Mouse (Mus musculus) adrenal gland, adult 2 months (tissue): ENCODE results near the gene 8030411F24Rik. TPM values are rescaled to one million over a fixed set of nuclear protein-coding genes. Genes with fewer than 3 reads are reported as not detected.

Source experiments
- polyA plus RNA-seq: library from polyadenylated mRNA; depleted of rRNA; stranded (reverse); fragments of >200 nt; gene quantifications from 2 replicates; pipeline ENCODE4 v1.2.3, GENCODE M21; 2012; rRNA removed
- total RNA-seq, 2 experiments: library from RNA; stranded (reverse); gene quantifications; 2 replicates each; pipeline ENCODE4 v1.2.3; 2021

The 8030411F24Rik gene
- total and polyA plus RNA-seq, 3 experiments = not detected

Other genes with a start within 250 kb of the 8030411F24Rik start
- gene Nxt1, start 109.4 kb upstream of the 8030411F24Rik start, total RNA-seq = 10 to 100 TPM; 15.8 to 20.6 TPM
- 10.9 and 11.1 TPM in 2 replicates for gene Nxt1, start 109.4 kb upstream of the 8030411F24Rik start, polyA plus RNA-seq
- 10 to 100 TPM; 26.8 to 31.7 TPM for gene Gzf1, start 101.0 kb upstream of the 8030411F24Rik start, total RNA-seq
- gene Gzf1, start 101.0 kb upstream of the 8030411F24Rik start, polyA plus RNA-seq = 7.7 and 10.5 TPM in 2 replicates
- 1 to 10 TPM; 4.8 to 5.1 TPM for gene Napb, start 49.5 kb upstream of the 8030411F24Rik start, total RNA-seq
- 0.49 and 0.61 TPM in 2 replicates for gene Napb, start 49.5 kb upstream of the 8030411F24Rik start, polyA plus RNA-seq
- gene Cstl1, start 31.7 kb upstream of the 8030411F24Rik start, total RNA-seq = under 1 TPM in 1 of 2 experiments, not detected in 1; 0.62 TPM
- gene Cstl1, start 31.7 kb upstream of the 8030411F24Rik start, polyA plus RNA-seq = not detected in 2 replicates
- not detected for gene Cst11, start 10.5 kb upstream of the 8030411F24Rik start, total RNA-seq
- gene Cst11, start 10.5 kb upstream of the 8030411F24Rik start, polyA plus RNA-seq = not detected in 2 replicates
- gene Cst12, start 7.4 kb downstream of the 8030411F24Rik start, total RNA-seq = not detected
- gene Cst12, start 7.4 kb downstream of the 8030411F24Rik start, polyA plus RNA-seq = not detected in 2 replicates
- gene Cst8, start 16.8 kb downstream of the 8030411F24Rik start, total RNA-seq = 10 to 100 TPM in 1 of 2 experiments, 1 to 10 TPM in 1; 7.7 to 81.2 TPM
- gene Cst8, start 16.8 kb downstream of the 8030411F24Rik start, polyA plus RNA-seq = 1.7 and 2.1 TPM in 2 replicates
- not detected for gene Cst13, start 38.1 kb downstream of the 8030411F24Rik start, total RNA-seq
- gene Cst13, start 38.1 kb downstream of the 8030411F24Rik start, polyA plus RNA-seq = not detected in 2 replicates
- not detected for gene Cst9, start 53.1 kb downstream of the 8030411F24Rik start, total RNA-seq
- not detected in 2 replicates for gene Cst9, start 53.1 kb downstream of the 8030411F24Rik start, polyA plus RNA-seq
- gene 9230104L09Rik, start 83.0 kb downstream of the 8030411F24Rik start, total RNA-seq = 1 to 10 TPM in 1 of 2 experiments, not detected in 1; 1.7 TPM
- 0.19 TPM in 1 of 2 replicates, not detected in the other for gene 9230104L09Rik, start 83.0 kb downstream of the 8030411F24Rik start, polyA plus RNA-seq
- 1,000 to 10,000 TPM in 1 of 2 experiments, 100 to 1,000 TPM in 1; 994 to 1,003 TPM for gene Cst3, start 93.7 kb downstream of the 8030411F24Rik start, total RNA-seq
- gene Cst3, start 93.7 kb downstream of the 8030411F24Rik start, polyA plus RNA-seq = 1,344 and 1,354 TPM in 2 replicates
- gene Gm1330, start 221.2 kb downstream of the 8030411F24Rik start, total RNA-seq = not detected
- not detected in 2 replicates for gene Gm1330, start 221.2 kb downstream of the 8030411F24Rik start, polyA plus RNA-seq
- not detected for gene Gm10750, start 235.2 kb downstream of the 8030411F24Rik start, total RNA-seq
- gene Gm10750, start 235.2 kb downstream of the 8030411F24Rik start, polyA plus RNA-seq = not detected in 2 replicates